Mouse (Mus musculus) cerebellum, postnatal 25 days (tissue): Measurements from ENCODE around the gene Unc80.
"Not testable (repeated sequence)": the region's sequence is repeated elsewhere in the genome, so short reads cannot be mapped to it uniquely, and the experiment has no call there.

Experiments
- DNase-seq, 2 experiments: peaks; one replicate each; pipeline ENCODE4 v3.0.0; 2021; ENCODE audit warnings: mixed read lengths in 2 of 2

Unc80 gene

DNA sequence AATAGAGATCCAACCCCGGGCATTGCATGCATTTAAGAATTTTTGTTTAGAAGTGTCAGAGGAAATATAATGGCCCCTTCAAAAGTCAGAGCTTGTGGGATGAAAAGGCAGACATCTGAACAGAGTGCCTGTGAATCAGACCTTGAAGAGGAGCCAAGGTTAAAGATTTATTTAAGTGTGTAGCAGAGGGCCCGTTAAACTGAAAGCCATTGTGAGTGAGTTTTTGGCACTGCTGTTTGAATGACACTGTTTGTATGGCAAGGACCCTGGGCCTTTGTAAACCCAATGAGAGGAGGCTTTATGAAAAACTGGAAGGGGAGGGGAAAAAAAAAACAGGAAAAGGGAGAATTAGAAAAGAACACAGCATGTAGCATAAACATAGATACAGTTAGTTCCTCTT is 170.0 kb downstream of the Unc80 start:
- DNase-seq = no peak

DNA sequence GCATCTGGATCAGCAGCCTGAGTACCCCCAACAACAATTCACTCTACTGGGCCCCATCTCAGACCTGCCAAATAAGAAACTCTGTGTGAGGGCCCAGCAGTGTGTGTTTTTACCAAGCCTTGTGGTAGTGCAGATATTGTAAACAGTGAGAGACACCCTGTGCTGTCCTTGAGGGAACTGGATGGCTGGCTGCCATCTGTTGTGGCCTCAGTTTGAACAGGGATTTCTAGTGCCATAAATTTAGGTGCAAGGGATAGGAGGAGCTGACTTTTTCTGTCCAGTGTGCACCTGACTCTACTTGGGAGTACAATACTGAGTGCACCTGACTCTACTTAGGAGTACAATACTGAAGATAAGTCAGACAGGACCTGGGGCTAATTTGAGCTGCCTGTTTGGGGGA is 178.7 kb downstream of the Unc80 start:
- no peak for DNase-seq

DNA sequence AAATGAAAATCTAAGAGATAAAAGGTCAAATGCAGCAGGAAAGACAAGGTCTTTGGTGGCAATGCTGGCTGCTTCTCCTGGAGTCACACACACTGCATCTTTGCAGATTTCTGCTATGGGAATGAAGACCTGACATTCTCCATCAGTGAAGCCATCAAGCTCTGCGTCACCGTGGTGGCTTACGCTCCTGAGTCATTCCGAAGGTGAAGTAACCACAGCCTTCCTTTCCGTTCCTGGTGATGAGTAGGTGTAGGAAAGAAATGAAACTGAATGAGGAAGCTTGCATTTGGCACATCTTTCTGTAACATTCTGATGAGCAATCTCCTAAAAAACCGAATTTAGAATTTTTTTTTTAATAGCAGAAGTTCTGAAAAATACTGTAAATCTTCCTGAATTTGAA is 181.4 kb downstream of the Unc80 start:
- DNase-seq = no peak

DNA sequence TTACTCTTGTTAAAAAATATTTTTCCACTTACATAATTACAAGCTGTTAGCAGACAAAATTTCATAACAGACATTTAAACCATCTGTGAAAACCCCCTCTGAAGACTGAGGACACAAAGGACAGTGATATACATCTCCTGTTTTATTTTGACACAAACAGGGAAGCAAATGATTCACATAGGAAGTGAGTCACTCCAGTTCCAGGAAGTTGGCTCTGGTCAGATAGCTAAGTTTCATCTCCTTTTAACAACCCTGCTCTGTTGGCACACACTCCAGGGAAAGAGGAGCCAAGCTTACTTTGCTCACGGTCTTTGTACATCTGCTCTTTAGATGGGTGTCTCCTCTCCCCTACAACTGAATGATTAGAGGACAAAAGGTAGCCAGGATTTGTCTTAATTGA is 181.8 kb downstream of the Unc80 start:
- DNase-seq = no peak

DNA sequence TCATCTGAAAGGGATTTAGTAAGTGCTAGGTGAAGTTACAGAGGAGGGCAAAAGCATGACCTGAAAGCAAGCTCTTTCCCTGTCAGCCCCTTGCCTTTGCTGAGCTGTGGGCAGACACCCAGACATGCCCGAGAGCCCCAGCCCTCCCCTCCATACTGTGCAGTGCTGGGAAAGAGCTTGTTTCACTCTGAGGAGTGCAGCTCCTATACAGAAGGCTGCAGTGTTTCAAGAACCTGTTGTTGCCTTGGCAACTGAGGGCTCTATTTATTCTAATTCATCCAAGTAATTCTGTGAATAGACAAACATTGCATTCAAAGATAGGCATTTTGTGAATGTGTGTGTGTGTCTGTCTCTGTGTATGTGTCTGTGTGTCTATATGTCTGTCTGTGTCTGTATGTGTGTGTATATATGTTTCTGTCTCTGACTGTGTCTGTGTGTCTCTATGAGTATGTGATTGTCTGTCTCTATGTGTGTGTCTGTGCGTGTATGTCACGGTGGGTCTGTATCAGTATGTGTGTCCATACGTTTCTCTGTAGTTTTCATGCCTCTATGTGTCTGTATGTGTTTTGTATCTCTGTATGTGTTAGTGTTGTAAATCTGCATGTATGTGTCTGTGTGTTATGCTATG is 187.1 kb downstream of the Unc80 start:
- no peak for DNase-seq

DNA sequence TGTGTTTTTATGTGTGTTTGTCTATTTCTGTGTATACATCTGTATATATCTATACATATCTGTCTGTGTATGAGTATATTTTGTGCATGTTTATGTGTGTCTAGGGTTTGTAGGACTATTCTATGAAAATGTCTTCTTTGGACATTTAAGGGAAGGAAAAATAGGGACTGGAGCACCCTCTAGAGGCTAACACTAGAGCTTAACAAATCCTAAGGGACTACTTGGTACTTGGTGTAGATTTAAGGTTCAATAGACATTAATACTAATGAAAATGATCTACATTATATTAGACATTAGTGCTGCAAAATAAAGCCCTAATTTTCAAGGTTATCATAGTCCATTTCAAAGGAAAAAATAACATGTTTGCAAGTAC is 187.6 kb downstream of the Unc80 start:
- DNase-seq = no peak

DNA sequence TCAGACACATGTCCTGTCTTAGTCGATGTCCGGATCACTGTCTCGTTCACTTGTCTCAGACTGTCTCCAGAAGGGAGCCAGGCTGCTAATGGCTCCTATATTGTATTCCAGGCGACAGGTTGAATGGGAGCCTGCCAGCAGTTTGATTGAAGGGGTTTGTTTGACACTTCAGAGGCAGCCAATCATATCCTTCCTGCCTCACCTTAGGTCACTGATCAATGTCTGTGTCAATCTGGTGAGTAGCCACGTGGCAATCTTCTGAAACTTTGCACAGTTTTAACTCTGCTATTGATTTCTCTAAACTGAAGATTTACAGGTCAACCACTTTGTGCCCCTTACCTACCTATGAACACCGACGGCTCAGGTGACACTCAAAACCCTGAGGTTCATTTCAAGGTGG is 203.3 kb downstream of the Unc80 start:
- no peak for DNase-seq

DNA sequence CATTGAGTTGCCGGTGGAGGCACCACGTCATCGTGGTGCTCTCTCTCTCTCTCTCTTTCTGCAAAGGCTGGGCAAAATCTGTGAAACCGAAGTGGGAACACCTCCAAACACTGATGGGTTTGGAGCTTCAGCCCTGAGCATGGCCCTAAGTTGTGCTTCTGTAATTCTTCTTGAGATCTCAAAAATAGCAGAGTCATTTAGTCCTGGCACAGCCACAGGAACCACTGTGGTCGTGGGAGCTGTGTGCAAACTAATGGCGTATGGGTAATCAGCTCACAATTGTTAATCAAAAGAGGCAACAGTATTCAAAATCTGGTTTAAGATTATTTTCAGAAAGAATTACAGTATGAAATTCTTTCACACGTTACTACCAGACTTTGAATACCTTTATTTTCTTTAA is 204.6 kb downstream of the Unc80 start:
- DNase-seq = no peak

DNA sequence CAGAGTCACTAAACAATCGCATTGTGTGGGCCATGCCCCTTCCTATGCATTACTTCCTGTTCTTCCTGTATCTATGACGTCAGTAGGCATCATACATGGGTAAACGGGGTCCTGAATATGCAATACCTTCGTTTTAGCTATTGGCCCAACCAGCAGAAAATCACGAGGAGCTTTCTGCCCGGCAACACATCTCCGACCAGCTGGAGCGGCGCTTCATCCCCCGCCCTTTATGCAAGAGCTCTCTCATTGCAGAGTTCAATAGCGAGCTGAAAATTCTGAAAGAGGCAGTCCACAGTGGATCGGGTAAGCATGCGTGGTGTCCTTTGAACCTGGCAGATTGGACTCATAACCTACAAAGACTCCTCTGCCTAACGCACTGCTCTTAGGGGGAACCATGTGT is 209.8 kb downstream of the Unc80 start:
- no peak for DNase-seq

DNA sequence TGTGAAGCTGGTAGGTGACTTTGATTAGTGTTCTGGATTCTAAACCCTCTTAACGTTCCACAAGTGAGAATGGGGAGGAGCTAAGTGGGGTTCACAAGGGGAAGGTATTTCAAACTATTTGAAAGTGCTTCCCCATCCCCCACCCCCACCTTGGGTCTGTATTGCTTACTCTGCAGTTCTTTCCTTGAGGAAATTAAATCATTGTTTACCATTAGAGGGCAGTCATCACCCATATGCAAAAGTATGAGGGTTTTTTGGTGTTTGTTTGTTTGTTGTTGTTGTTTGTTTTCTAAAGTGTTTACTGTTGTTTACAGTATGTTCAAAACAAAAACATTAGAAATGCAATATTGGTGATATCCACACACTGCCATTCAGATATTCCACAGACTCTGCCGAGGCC is 210.5 kb downstream of the Unc80 start:
- no peak for DNase-seq

DNA sequence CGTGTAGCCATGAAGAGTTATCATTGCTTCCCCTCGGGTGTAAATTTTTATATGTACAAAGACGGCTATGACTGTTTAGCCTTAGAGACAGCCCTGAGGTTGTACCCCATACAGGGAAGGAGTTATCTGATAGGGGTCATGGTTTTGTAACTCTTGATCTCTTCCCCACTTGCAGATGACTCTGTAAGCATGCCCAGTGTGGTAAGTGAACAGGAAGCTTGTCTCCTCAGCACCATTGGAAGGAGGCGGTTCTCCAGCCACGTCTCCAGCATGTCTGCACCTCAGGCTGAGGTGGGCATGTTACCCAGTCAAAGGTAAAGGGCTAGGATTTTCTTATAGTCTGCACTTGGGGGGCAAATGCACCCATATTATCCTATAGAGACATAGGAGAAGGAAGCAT is 214.8 kb downstream of the Unc80 start:
- DNase-seq = no peak

DNA sequence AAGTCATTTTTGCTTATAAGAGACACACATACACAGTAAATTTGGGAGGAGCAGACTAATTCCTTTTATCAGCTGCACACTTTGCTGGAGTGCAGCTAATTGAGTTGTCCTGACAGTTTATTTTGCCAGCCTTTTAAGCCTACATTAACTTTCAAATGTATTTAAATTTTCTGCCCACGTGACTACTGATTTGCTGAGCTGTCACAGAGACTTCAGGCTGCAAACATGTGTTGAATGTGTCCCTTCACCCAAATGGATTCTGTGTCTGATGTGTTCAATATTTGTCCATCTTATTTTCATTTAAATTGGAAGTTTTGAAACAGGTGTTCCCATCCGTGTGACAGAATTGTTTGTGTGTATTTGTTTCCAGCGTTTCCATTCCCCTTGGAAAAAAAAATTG is 223.6 kb downstream of the Unc80 start:
- no peak for DNase-seq

DNA sequence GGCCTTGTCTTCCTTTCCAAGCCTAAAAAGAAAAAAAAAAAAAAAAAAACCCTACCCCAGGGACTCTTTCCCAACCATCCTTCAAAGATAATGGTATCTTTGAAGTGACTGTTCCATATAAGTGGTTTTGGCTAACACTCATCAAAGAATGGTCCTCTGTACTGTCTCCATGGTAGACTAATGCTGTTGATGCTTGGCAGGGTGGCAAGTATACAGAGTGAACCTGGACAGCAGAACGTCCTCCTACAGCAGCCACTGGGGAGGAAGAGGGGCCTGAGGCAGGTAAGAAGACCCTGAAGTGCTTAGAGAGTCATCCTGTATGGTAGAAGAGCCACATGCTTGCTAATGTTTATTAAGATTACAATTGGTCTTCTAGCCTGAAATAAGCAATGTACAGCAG is 224.1 kb downstream of the Unc80 start:
- no peak for DNase-seq

DNA sequence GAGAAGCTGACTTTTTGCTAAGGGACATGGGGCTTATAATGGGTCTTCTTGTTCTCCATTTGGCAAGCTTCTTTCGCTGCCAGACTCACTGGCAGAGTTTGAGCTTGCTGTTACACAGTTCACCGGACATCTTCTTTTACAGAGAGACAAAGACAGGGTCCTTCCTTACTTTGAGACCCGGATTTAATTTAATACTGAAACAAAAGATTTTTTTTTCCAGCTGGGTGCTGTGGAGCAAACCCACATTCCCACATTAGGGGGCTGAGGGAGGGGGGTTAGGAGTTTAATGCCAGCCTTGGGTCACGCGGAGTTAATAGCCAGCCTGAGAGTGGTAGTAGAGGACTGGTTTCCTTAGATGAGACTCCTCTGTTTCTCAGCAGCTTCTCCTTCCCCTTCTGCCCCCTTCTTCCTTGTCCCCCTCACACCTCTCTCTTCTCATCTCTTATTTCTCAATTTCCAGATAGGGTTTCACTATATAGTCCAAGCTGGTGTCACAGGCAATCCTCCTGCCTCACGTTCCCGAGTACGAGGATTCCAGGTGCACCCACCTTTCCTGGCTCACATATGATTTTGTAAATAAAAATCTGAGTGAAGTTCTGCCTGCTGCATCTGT is 224.7 kb downstream of the Unc80 start:
- DNase-seq = no peak

DNA sequence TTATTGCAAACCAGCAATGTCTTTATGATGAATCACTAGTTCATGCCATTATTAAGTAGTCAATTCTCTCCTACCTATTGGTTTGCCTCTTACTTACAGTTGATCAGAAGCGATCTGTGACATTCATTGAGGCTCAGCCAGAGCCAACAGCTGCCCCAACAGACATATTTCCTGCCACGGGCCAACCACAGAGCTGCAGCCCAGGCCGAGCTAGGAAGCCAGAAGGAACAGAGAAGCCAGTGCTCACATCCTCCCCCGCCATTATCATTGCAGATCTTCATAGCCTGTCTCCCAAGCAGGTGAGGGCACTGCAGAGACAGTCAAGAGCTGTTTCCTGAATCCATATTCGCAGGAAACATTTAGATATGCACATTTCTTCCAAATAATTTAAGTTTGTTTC is 226.1 kb downstream of the Unc80 start:
- DNase-seq = no peak

DNA sequence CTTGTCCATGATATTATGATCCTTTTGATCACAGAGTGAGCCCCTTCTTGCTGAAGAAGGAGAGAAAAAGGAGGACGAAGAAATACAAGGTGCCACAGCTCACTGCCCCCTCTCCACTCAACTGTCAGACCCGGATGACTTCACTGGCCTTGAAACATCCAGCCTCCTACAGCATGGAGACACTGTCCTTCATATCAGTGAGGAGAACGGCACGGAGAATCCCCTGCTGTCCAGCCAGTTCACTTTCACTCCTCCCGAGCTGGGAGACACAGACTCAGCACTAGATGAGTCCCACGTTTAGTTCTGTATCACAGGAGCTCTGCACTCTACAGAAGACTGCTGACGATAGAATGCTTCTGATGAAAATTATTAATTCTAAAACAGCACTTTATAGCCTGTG is 227.1 kb downstream of the Unc80 start:
- DNase-seq = no peak

DNA sequence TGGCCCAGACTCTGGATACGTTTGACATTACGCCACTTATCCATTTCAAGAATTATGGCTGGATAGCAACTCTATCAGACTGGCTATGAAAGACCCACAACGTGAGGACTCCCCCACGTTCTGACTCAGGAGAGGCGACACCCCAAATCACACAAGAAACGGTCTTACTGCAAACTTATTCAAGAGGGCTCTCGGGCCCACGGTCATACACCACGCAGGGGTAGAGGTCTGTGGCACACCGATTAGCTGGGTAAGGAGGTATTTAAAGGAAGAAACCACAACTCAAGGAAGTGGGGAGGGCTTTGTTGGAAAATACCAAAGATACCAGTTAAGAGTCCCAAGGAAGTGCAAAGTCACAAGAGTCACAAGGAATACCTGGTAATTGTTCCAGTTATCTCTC is 231.5 kb downstream of the Unc80 start:
- not testable (repeated sequence) for DNase-seq

DNA sequence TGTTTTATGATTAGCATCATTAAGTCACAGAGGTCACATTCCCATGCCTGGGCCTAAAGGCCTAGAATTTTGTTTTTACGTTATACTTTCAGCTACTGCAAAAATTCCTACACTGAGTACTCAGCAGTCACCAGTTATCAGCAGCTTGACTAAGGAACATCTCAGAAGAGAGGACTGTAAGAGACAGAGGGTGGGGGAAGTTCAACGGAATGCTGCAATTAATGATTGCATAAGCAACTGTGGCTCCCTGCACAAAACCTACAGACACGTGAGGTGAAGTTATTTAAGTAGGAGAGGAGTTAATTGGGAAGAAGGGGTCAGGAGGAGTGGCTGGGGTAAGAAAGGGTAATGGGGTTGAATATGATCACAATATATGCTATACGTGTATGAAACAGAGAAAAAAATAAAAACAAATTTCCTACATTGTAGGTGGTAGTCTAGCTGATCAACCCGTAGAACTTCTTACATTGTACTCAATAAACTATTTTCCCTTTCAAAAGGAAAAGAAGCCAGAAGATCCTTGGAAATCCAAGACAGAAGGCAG is 232.1 kb downstream of the Unc80 start:
- DNase-seq = no peak

DNA sequence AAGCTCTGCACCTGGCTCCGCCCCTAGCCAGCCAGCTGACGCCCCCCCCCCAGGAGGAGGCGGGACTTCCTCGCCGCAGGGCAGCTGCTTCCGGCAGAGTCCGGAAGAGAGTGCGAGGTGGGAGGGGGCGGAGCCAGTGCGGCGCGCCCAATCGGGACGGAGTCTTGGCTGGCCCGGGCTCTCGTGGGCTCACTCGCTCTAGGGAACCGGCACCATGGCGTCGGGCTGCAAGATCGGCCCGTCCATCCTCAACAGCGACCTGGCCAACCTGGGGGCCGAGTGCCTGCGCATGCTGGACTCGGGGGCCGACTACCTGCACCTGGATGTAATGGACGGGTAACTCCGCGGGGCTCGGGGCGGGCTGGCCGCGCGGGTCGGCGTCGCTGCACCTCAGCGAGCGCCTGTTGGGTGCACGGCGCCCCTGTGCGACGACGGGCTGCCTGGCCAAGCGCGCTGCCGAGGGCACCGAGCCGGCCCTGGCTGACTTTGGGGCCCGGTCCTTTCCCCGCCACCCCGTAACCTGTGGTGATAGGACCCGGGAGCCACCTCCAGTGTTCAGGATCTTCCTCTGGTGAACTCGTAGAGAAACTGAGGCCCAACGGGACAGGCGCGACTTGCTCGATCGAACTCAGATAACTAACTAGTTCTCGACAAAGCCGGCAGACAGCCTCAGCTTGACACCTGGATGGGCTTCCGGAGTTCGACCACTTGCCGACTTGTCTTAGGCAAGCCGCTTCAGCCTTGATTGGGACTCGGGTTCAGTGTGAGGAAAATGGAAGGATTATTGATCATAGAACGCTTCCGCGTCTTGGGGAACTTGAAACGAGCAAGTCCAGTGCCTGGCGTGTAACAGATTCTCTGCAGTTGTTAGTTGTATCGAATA is 232.8 kb downstream of the Unc80 start, which contains the start of gene Rpe:
TSS of gene Rpe (plus strand) at position 139 of the 883 bp plus-strand sequence.
- peak; percentile 92 to 97 for DNase-seq

DNA sequence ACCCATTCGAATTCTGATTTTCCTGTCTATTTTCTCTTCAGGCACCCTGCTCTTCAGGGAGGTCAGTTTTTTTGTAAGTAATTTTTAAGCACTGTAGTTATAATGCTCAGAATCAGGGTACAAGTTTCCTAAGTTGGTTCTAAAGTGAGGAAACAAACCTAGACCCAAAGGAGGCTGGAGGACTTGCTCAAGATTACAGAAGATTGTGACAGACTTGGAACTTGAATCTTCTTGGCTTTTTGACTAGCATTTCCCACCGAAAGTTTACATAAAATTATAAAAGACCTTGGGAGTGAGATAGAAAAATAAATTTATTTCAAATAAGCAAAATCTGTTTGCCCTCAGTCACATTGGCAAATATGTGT is 233.4 kb downstream of the Unc80 start:
- no peak for DNase-seq

DNA sequence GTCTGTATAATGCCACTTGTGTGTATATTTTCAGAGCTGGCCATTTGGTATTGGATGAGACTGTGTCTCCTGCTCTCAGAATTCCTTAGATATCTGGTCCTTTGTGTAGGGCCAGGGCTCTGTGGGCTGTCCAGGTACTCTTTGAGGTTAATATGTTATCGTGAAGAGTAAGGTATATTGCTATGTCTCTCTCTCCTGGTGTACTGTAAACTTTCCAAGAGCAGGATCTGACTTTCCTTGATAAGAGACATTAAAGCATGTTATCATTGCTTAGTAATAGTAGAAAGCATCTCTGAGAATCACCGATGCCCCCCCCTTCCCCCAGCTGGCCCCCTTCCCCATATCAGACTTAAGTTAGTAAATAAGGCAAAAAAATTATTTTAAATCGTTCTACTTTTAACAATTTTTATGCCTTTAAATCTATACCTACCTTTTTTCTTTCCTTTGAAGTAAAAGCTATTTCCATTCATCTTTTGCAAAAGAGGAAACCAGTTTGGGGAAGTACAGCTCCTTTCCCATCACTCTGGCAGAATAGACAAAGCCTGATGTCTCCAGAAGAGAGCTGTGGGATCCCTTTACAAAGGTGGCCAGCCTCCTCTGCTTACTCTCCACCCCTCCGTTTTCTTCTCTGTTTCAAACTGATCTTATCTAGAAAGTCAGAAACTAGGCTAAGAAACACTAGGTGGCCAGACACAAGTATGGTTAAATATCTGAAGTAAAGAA is 234.6 kb downstream of the Unc80 start:
- no peak for DNase-seq

DNA sequence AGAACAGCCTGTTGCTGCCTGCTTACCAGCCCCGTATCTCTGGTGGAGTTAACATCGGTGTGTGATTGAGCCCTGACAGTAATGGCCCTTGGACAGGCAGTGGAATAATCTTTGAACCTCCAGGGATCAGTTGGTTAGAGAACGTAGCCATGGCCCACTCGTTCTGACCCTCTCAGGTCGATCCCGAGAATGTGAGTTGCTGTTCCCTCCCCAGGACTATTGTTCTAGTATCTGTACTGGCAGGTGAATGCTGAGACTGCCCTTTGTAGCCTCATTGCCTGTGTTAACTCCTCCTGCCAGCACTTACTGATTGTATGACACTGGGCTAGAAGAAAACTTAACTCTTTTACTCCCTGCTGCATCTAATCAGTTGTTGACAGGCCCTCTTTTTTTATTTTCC is 236.4 kb downstream of the Unc80 start:
- DNase-seq = no peak

DNA sequence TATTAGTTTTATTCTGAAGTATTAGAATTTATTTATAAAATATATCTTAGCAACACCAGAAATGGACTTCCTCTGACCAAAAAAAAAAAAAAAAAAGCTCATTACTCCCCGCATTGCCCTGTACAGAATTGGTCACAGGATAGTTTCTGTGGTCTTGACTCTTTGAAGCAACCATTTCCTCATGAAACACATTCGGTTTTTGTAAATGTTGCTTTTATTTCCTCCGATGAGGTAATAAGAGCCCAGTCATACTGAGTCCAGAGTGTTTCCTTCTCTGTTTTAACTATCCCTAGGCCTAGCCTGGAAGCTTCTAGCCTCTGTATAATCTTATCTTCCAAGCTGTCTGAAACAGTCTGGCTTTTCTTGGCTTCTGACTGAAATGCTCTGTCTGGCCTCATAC is 244.7 kb downstream of the Unc80 start:
- no peak for DNase-seq
